Mouse (Mus musculus) cerebellum, adult 2 months (tissue): ENCODE measurements around the gene Olfr1462. TPM values are rescaled to one million over a fixed set of nuclear protein-coding genes. Genes with fewer than 3 reads are reported as not detected.

Experiments
- DNase-seq, 2 experiments: peaks; one replicate each; pipeline ENCODE4 v3.0.0; 2021
- H3K27ac ChIP-seq: fragments of 200-500 bp; 2 replicates; pipeline ENCODE4 v1.5.1; 2012; ENCODE audit warnings: low read length, control low read depth, inconsistent platforms; ENCODE audit not compliant: insufficient read depth
- H3K27me3 ChIP-seq: fragments of 200-500 bp; 2 replicates; pipeline ENCODE4 v1.6.1; 2012; ENCODE audit warnings: inconsistent platforms, mild to moderate bottlenecking, low read length, moderate library complexity; ENCODE audit not compliant: control insufficient read depth, insufficient read depth
- H3K4me1 ChIP-seq: fragments of 200-500 bp; 2 replicates; pipeline ENCODE4 v1.6.1; 2011; ENCODE audit warnings: low read length; ENCODE audit not compliant: control insufficient read depth, insufficient read depth
- H3K4me3 ChIP-seq: fragments of 200-500 bp; replicated peaks from 2 replicates; pipeline ENCODE3; 2011; ENCODE audit warnings: mild to moderate bottlenecking, low read depth, low read length, control low read depth; ENCODE audit not compliant: insufficient read depth
- CTCF ChIP-seq: fragments of 200-500 bp; IDR thresholded peaks from 2 replicates; pipeline ENCODE4 v1.5.1; 2011; ENCODE audit warnings: low read depth, mild to moderate bottlenecking, control low read depth, low read length, moderate library complexity, borderline replicate concordance; ENCODE audit not compliant: insufficient read depth
- POLR2A ChIP-seq: fragments of 200-500 bp; IDR thresholded peaks from 2 replicates; pipeline ENCODE4 v1.6.1; 2011; ENCODE audit warnings: low read length, control low read depth, borderline replicate concordance; ENCODE audit not compliant: insufficient read depth
- WGBS: fragments of 180-500 bp; shearing (Covaris S2); methylation state at CpG from one replicate; pipeline ENCODE4 v1.1.7; 2018; 5-methylcytosine and 5-hydroxymethylcytosine counted together
- polyA plus RNA-seq: library from polyadenylated mRNA; depleted of rRNA; stranded (reverse); fragments of >200 nt; gene quantifications from 2 replicates; pipeline ENCODE4 v1.2.3, GENCODE M21; 2012; rRNA removed

Gene Olfr1462
- not detected in 2 replicates for polyA plus RNA-seq

DNA sequence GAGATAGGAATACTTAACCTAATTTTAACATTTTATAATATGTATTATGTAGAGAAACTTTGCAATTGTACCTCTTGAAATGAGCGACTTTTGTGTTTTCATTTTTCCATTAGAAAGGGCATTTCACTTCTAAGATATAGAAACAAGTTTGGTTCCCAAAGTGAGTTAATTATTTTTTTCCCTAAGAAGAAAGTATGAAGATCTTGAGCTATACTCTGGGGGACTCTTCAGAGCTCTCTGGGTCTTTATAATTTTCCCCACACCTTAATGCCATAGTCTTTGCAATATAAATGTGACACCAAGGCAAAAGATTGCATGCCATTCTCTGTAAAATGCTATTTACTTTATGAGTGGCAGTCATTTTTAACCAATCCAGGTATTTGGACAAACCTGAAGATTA lies at the start of gene Olfr1462:
Gene Olfr1462, plus strand, starts transcription at position 301 of the 400 bp plus-strand sequence.
- no peak within 1 kb of the TSS for H3K4me3 ChIP-seq
- DNase-seq, result no peak
- 73% methylated on average over 1 of the region's 1 CpGs for WGBS

GRCm38 (mm10) chr19:13149449-13149848 lies 36.1 kb upstream of the Olfr1462 start, which contains the start of gene Olfr1459:
Olfr1459 (minus strand) TSS chr19:13149549.
- no peaks in the 10 kb centered on the region for H3K27me3 ChIP-seq
- no peaks in the 10 kb centered on the region for H3K4me1 ChIP-seq
- no peak within 1 kb of the TSS for H3K27ac ChIP-seq
- no peak for TF ChIP-seq POLR2A
- TF ChIP-seq CTCF, result no peak
- H3K4me3 ChIP-seq, result no peak within 1 kb of the TSS
- DNase-seq, result no peak
- 56% methylated on average over 1 of the region's 1 CpGs for WGBS

More for the DNA sequence above, at the start of gene Olfr1462:
- Histone ChIP-seq H3K4me1 (no peaks in the 10 kb centered on the region), H3K27me3 (no peaks in the 10 kb centered on the region), H3K27ac (no peak within 1 kb of the TSS)
- TF ChIP-seq CTCF (no peak), POLR2A (no peak)

- TF ChIP-seq POLR2A (no peak), CTCF (no peak)
- 27% methylated on average over 1 of the region's 1 CpGs for WGBS
- Histone ChIP-seq H3K4me3 (no peak within 1 kb of the TSS), H3K4me1 (no peaks in the 10 kb centered on the region), H3K27me3 (no peaks in the 10 kb centered on the region), H3K27ac (no peak within 1 kb of the TSS)
- DNase-seq, result no peak
Measured at GRCm38 (mm10) chr19:13162700-13163099, 22.8 kb upstream of the Olfr1462 start, which contains the start of gene Olfr1461. Olfr1461 (plus strand) TSS chr19:13163000.

- Histone ChIP-seq H3K27me3 (no peaks in the 10 kb centered on the region), H3K4me3 (no peak overlapping the region), H3K4me1 (no peaks in the 10 kb centered on the region), H3K27ac (no peak overlapping the region)
- 82% methylated on average over 11 of the region's 11 CpGs for WGBS
- TF ChIP-seq CTCF, result no peak
- TF ChIP-seq POLR2A, result no peak
- no peak for DNase-seq
Measured at GRCm38 (mm10) chr19:13221666-13222065, 36.1 kb downstream of the Olfr1462 start.

DNA sequence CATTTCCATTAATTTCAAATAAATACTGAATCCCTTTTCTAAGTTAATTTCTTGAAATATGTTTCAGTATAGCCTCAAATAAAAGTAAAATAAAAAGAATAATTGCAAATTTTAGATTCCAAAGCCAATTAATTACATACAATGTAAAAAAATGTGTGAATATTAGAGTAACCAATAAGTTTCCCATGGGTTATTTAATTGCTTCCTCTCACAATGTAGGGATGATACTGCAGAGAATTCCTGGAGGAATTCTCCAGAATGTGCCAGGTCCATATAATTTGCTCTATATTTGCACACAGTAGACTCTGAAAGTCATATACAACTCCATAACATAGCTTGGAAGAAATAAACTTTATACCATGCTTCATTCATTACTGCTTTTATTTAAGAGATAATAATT lies 45.5 kb downstream of the Olfr1462 start, which contains the start of gene Olfr1463:
Gene Olfr1463, plus strand, starts transcription at position 301 of the 400 bp plus-strand sequence.
- TF ChIP-seq POLR2A, result no peak
- TF ChIP-seq CTCF, result no peak
- no peak within 1 kb of the TSS for H3K4me3 ChIP-seq

More for the DNA sequence above, 45.5 kb downstream of the Olfr1462 start, which contains the start of gene Olfr1463:
- Histone ChIP-seq H3K27me3 (no peaks in the 10 kb centered on the region), H3K27ac (no peak within 1 kb of the TSS), H3K4me1 (no peaks in the 10 kb centered on the region)
- DNase-seq, result no peak

Other genes starting within 250 kb of the Olfr1462 start
- not detected in 2 replicates for gene Olfr1450, start 235.5 kb upstream of the Olfr1462 start, polyA plus RNA-seq
- not detected in 2 replicates for gene Olfr1451, start 190.7 kb upstream of the Olfr1462 start, polyA plus RNA-seq
- gene Olfr1453, start 157.4 kb upstream of the Olfr1462 start, polyA plus RNA-seq, result not detected in 2 replicates
- not detected in 2 replicates for gene Olfr1454, start 125.1 kb upstream of the Olfr1462 start, polyA plus RNA-seq
- not detected in 2 replicates for gene Olfr1457, start 87.8 kb upstream of the Olfr1462 start, polyA plus RNA-seq
- gene Olfr1458, start 79.0 kb upstream of the Olfr1462 start, polyA plus RNA-seq, result not detected in 2 replicates
- not detected in 2 replicates for gene Olfr1459, start 36.2 kb upstream of the Olfr1462 start, polyA plus RNA-seq
- not detected in 2 replicates for gene Olfr1461, start 22.7 kb upstream of the Olfr1462 start, polyA plus RNA-seq
- not detected in 2 replicates for gene Olfr1463, start 45.6 kb downstream of the Olfr1462 start, polyA plus RNA-seq
- not detected in 2 replicates for gene Olfr1465, start 129.8 kb downstream of the Olfr1462 start, polyA plus RNA-seq
- not detected in 2 replicates for gene Olfr1466, start 153.1 kb downstream of the Olfr1462 start, polyA plus RNA-seq
- not detected in 2 replicates for gene Olfr1467, start 176.5 kb downstream of the Olfr1462 start, polyA plus RNA-seq
- gene Olfr1469, start 222.1 kb downstream of the Olfr1462 start, polyA plus RNA-seq, result not detected in 2 replicates